Mouse (Mus musculus): Measurements from ENCODE around the gene Cep89. TPM values are rescaled to one million over a fixed set of nuclear protein-coding genes. Genes with fewer than 3 reads are reported as not detected.

The Cep89 gene
- polyA plus RNA-seq, 1 experiment from 2014 or later, result 52.1 TPM

DNA sequence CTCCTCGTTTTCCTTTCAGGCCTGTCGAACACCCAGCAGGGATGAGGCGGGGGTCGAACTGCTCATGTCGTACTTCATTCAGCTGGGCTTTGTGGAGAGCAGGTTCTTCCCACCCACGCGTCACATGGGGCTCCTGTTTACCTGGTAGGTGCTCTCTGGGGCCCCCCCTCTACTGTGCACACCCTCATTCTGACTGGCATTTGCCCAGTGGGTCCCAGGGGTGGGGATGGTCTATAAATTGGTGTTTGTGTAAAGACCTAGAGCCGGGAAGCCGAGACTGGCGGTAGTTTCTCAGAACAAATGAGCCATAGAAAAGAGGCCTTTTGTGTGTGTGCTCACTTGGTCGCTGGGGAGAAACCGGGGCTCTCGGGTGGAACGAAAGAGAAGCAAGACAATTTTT lies 25.7 kb upstream of the Cep89 start:
- 33% methylated on average over 14 of the region's 14 CpGs for WGBS
- H3K36me3 ChIP-seq, result no peaks in the 10 kb centered on the region
- H3K9me3 ChIP-seq, result no peaks in the 10 kb centered on the region
- H3K4me2 ChIP-seq (replicated peaks), result 0 out of 2 replicates have a peak overlapping the region, but pooled peaks have one; percentile 18
- H3K27me3 ChIP-seq, result no peaks in the 10 kb centered on the region
- ATAC-seq (ENCODE audit: low FRiP score, low read depth), result no peak
- peaks cover 11% of the 10 kb centered on the region for H3K4me1 ChIP-seq
- H3K27ac ChIP-seq (replicated peaks), result no peak overlapping the region
- H3K4me3 ChIP-seq, result no peak overlapping the region
- H3K9ac ChIP-seq (replicated peaks), result no peak overlapping the region

DNA sequence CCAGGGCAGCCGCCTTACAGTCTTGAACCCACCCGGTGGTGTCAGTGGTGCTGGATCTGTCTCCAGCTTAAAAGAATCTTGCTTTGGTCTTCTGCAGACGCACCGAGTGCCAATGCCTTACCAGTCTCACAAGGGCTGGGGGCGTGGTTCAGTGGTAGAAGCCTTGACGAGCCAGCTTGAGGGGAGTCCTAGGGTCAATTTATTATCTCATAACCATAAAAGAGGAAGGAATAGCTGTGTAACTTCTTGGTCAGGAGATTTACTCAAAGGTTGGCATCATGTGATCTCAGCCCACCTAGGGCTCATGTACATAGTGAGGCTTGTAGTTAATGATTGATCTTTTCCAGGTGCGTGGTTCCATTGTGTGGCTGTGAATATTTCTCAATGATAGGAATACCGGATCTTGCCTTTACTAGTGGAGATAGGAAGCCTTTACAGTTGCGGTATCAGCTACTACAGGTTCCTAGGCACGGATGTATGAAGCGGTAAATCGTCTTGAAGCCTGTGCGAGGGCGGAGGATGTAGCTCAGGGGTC lies 24.3 kb upstream of the Cep89 start:
- Histone ChIP-seq H3K4me3 (no peak overlapping the region), H3K36me3 (no peaks in the 10 kb centered on the region), H3K4me2 (replicated peaks) (no peak overlapping the region), H3K27me3 (no peaks in the 10 kb centered on the region), H3K4me1 (peaks cover 11% of the 10 kb centered on the region), H3K27ac (replicated peaks) (no peak overlapping the region), H3K9me3 (no peaks in the 10 kb centered on the region), H3K9ac (replicated peaks) (no peak overlapping the region)
- ATAC-seq (ENCODE audit: low FRiP score, low read depth), result no peak
- WGBS, result 92% methylated on average over 14 of the region's 14 CpGs

DNA sequence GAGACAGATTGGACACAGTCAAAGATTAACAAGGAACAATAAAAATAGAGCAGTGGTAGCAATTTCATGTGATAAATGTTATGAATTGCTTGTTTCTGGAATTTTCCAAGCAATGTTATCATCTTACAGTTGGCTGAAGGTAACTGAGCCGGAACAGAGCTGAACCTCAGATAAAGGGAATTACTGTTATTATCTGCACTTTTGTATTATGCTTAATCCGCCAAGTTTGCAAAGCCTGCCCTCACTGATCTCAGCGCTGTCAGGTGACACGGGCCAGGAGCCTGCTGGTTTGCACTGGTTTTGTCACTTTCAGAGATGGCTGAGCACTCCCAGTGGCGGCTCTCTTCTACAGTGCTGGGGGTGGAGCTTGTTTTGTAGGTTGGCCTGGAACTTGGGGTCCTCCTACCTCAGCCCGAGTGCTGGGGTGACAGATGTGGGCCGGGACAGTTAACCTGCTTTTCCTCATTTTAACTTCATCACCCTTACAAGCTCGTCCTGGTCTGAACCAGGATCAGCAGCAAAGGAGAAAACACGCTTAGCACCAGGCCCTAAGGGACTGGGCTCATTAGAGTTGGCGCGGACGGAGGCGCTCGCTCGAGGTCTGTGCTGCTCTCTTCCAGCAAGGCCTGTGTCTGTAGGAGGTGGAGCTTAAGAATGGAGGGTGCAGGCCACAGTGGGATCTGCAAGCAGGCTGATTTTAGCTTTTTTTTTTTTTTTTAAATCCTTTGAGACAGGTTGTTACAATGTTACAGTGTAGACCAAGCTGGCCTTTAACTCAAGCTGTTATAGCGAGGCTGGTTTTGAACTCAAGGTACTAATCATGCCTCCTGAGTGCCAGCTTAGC lies 23.5 kb upstream of the Cep89 start:
- Histone ChIP-seq H3K4me1 (peaks cover 11% of the 10 kb centered on the region), H3K4me3 (no peak overlapping the region), H3K4me2 (replicated peaks) (no peak overlapping the region), H3K27me3 (no peaks in the 10 kb centered on the region), H3K36me3 (no peaks in the 10 kb centered on the region), H3K9me3 (no peaks in the 10 kb centered on the region), H3K9ac (replicated peaks) (no peak overlapping the region), H3K27ac (replicated peaks) (no peak overlapping the region)
- 73% methylated on average over 16 of the region's 16 CpGs for WGBS
- ATAC-seq (ENCODE audit: low FRiP score, low read depth), result no peak

DNA sequence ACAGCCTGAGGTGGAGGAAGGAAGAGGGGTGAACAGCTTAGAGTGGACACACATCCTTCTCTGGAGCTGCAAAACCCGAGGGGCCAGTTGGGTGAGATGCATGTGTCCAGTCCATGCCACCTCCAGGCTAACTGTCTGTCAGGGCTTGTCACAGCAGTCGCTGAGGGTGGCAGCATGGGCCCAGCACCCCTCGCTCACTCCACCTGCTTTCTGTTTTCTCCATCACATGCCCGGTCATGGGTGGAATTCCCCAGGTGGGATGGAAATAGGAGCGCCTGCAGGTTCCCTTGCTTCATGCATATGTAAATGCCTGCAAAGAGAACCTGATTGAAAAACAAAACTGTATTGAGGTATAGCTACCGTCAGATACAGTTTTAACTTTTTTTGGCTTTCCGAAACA lies 22.6 kb upstream of the Cep89 start:
- peaks cover 11% of the 10 kb centered on the region for H3K4me1 ChIP-seq
- WGBS, result 92% methylated on average over 7 of the region's 7 CpGs
- H3K27me3 ChIP-seq, result no peaks in the 10 kb centered on the region
- no peak overlapping the region for H3K9ac ChIP-seq (replicated peaks)
- no peaks in the 10 kb centered on the region for H3K9me3 ChIP-seq
- H3K4me3 ChIP-seq, result no peak overlapping the region
- no peak for ATAC-seq (ENCODE audit: low FRiP score, low read depth)
- H3K4me2 ChIP-seq (replicated peaks), result no peak overlapping the region
- no peak overlapping the region for H3K27ac ChIP-seq (replicated peaks)
- no peaks in the 10 kb centered on the region for H3K36me3 ChIP-seq

DNA sequence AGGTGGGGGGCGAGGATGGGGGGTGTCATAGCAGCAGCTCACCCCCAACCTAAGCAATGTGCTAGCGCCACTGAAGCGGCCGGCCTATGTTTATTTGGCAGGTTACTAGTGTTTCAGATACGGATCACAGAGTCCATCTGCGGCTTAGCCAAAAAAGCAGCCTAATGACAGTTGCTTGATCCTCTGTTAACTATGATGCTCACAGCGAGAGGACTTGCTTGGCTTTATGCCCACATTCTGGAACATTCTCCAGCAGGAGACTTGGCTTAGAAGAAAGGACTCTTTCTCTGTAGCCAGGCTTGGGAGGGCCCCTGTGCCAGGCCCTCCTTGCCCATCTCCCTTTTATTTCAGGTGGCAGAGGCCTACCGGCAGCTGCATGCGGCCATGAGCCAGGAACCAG lies 20.2 kb upstream of the Cep89 start:
- 93% methylated on average over 9 of the region's 9 CpGs for WGBS
- Histone ChIP-seq H3K36me3 (no peaks in the 10 kb centered on the region), H3K27ac (replicated peaks) (no peak overlapping the region), H3K27me3 (no peaks in the 10 kb centered on the region), H3K4me1 (peaks cover under 1% of the 10 kb centered on the region; the same call in 1 of the 2 replicates), H3K9me3 (no peaks in the 10 kb centered on the region), H3K4me2 (replicated peaks) (no peak overlapping the region), H3K4me3 (no peak overlapping the region), H3K9ac (replicated peaks) (no peak overlapping the region)
- no peak for ATAC-seq (ENCODE audit: low FRiP score, low read depth)

DNA sequence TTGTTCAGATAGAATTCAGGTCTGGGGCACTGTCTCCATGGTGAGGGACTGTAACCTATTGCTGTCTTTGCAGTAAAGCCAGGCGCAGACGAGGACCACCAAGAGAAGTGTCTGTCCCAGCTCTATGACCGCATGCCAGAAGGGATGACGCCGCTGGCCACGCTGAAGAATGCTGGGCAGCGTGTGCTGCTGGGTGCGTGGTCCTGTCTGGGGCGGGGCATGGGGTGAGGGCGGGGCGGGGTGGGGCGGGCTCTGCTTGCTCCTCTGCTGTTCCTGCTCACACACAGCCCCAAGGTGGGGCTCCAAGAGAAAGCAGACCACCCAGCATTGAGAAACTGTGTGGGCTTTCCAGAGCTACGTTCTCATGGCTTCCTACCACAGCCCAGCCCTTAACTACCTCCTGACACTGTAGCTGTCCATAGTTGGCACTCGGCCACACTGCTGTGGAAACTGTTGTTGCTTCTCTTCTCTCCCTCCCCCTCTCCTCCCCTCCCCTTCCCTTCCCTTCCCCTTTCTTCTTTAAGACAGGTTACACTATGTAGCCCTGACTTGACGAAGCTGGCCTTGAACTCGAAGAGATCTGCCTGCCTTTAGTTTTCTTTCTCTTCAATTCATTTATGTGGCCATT lies 17.2 kb upstream of the Cep89 start:
- H3K9ac ChIP-seq (replicated peaks), result no peak overlapping the region
- H3K27ac ChIP-seq (replicated peaks), result no peak overlapping the region
- H3K36me3 ChIP-seq, result no peaks in the 10 kb centered on the region
- H3K4me3 ChIP-seq, result no peak overlapping the region
- WGBS, result 52% methylated on average over 16 of the region's 16 CpGs
- no peak; the same call in 1 of the 2 replicates for ATAC-seq (ENCODE audit: low FRiP score, low read depth)
- no peaks in the 10 kb centered on the region for H3K4me1 ChIP-seq
- no peak overlapping the region for H3K4me2 ChIP-seq (replicated peaks)
- H3K27me3 ChIP-seq, result no peaks in the 10 kb centered on the region
- no peaks in the 10 kb centered on the region for H3K9me3 ChIP-seq

DNA sequence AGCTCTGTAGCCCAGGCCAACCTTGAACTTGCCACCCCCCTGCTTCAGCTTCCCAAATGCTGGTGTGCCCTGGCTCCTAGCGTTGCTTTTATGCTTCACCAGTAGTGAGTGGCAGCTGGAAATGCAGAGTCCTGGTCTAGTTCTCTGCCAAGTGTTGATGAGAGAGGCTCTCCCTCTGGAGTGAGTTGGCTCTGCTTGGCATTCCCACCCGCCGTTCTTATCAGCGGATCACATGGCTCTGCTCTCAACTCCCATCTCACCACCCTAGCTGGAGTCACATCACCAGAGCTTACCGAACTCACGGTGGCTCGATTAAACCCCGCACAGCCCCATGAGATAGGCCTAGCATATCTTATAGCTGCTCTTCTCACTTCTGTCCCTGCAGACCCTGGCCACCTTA lies 16.5 kb upstream of the Cep89 start:
- Histone ChIP-seq H3K27ac (replicated peaks) (no peak overlapping the region), H3K9me3 (no peaks in the 10 kb centered on the region), H3K9ac (replicated peaks) (no peak overlapping the region), H3K27me3 (no peaks in the 10 kb centered on the region), H3K4me2 (replicated peaks) (no peak overlapping the region), H3K4me1 (no peaks in the 10 kb centered on the region), H3K36me3 (no peaks in the 10 kb centered on the region), H3K4me3 (no peak overlapping the region)
- WGBS, result 89% methylated on average over 8 of the region's 8 CpGs
- no peak for ATAC-seq (ENCODE audit: low FRiP score, low read depth)

DNA sequence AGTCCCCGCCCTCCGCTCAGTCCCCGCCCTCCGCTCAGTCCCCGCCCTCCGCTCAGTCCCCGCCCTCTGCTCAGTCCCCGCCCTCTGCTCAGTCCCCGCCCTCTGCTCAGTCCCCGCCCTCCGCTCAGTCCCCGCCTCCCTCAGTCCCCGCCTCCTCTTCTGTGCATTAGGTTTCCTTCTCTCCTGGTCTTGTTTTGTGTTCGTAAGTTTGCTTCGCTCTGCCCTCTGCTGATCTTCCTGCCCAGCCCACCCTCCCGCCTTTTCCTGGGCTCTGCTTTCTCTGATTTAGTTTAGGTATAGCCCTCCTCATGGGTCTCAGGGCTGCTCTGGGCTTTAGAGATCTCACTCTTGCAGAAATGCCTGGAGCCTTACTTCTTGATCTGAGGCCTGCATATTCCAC lies 15.0 kb upstream of the Cep89 start:
- H3K4me1 ChIP-seq, result no peaks in the 10 kb centered on the region
- no peaks in the 10 kb centered on the region for H3K27me3 ChIP-seq
- H3K9ac ChIP-seq (replicated peaks), result no peak overlapping the region
- H3K36me3 ChIP-seq, result no peaks in the 10 kb centered on the region
- no peak overlapping the region for H3K4me2 ChIP-seq (replicated peaks)
- 52% methylated on average over 7 of the region's 16 CpGs for WGBS
- H3K4me3 ChIP-seq, result no peak overlapping the region
- H3K9me3 ChIP-seq, result no peaks in the 10 kb centered on the region
- no peak for ATAC-seq (ENCODE audit: low FRiP score, low read depth)
- no peak overlapping the region for H3K27ac ChIP-seq (replicated peaks)

DNA sequence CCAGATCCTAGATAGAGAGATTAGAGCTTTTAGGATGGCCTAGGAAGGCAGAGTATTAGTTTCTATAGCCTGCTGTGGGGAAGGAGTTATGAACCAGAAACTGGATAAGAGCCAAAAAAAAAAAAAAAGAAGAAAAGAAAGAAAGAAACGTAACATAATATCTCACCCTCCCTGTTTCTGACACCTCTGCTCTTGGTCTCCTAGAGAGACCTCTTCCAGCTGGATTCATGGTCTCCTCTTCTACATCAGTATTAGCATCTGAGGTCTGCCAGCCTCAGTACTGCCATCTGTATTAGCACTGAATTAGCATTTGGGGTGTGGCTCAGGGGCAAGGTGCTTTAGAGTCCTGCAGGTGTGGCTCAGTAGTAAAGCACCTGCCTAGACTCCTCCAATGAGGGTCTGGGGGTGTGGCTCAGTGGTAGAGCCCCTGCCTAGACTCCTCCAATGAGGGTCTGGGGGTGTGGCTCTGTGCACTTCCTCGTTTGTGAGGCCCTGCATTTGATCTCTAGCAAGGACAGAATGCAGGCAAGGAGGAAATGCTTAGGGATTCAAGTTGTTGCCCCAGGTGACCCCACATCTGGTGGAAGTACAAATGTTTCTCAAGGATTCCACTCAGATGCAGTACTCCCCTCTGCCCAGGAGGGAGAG lies 14.0 kb upstream of the Cep89 start:
- no peak for ATAC-seq (ENCODE audit: low FRiP score, low read depth)
- no peak overlapping the region for H3K27ac ChIP-seq (replicated peaks)
- H3K4me1 ChIP-seq, result no peaks in the 10 kb centered on the region
- H3K9me3 ChIP-seq, result no peaks in the 10 kb centered on the region
- no peak overlapping the region for H3K4me2 ChIP-seq (replicated peaks)
- H3K36me3 ChIP-seq, result no peaks in the 10 kb centered on the region
- WGBS, result 55% methylated on average over 2 of the region's 2 CpGs
- no peak overlapping the region for H3K9ac ChIP-seq (replicated peaks)
- H3K27me3 ChIP-seq, result no peaks in the 10 kb centered on the region
- no peak overlapping the region for H3K4me3 ChIP-seq

DNA sequence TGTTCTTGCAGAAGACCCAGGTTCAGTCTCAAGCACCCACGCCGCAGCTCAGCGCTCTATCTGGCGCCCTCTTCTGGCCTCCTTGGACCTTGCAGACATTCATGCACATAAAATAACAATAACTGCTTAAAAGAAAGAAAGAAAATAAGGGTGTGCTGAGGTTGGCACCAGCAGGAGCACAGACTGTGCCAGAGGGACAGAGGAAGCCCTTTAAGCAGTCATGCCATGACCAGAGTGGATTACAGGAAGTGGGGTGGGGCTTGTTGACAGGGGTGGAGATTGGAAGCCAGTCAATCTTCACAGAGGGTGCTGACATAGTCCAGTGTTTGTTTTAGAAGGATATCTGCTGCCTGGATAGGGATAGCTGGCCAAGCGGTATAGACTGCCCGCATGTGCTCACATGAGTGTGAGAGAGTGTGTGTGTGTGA lies 10.3 kb upstream of the Cep89 start:
- H3K4me2 ChIP-seq (replicated peaks), result no peak overlapping the region
- no peak overlapping the region for H3K4me3 ChIP-seq
- no peaks in the 10 kb centered on the region for H3K4me1 ChIP-seq
- H3K9ac ChIP-seq (replicated peaks), result no peak overlapping the region
- H3K27ac ChIP-seq (replicated peaks), result no peak overlapping the region
- H3K27me3 ChIP-seq, result no peaks in the 10 kb centered on the region
- no peak for ATAC-seq (ENCODE audit: low FRiP score, low read depth)
- H3K36me3 ChIP-seq, result no peaks in the 10 kb centered on the region
- H3K9me3 ChIP-seq, result no peaks in the 10 kb centered on the region
- 65% methylated on average over 6 of the region's 6 CpGs for WGBS

DNA sequence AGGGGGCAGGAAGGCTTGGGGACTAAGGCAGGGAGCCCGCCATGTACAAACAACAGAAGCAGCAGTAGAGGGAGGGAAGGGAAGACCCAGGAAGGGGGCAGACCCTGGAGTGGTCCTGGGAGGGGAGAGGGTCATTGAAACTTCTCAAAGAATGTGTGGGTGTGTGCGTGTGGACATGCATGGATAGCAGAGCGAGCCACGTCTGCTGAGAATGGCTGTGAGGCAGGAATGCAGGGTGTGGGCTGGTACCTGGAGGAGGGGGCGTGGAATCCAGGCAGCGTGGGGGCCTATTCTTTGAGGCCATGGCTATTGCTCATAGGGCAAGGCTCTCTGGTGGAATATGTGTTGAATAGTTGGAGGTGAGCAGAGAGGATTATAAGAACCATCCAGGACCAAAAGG lies 8.1 kb upstream of the Cep89 start:
- 82% methylated on average over 6 of the region's 6 CpGs for WGBS

DNA sequence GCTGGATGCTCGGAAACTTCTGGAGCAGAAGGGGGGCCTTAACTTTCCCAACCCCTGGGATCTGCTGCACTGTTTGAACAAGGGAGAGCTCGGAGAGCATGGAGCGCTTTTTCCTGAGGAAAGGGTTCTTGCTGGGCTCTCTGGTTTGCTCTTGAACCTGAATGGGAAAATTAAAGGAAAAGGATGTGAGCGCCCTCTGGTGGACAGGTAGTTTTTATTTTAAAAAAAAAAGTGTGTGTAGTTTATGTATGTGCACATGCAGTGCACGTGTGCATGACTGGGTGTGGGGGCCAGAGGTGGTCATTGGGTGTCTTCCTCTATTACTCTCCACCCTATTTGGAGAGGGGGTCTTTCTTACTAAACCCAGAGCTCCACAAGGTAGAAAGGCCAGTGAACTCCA lies 3.9 kb upstream of the Cep89 start:
- Histone ChIP-seq H3K36me3 (peaks cover 21% of the 10 kb centered on the region), H3K4me1 (peaks cover 18% of the 10 kb centered on the region), H3K9ac (replicated peaks) (no peak overlapping the region), H3K27me3 (no peaks in the 10 kb centered on the region), H3K9me3 (no peaks in the 10 kb centered on the region), H3K4me3 (no peak overlapping the region), H3K27ac (replicated peaks) (no peak overlapping the region), H3K4me2 (replicated peaks) (no peak overlapping the region)
- 67% methylated on average over 5 of the region's 5 CpGs for WGBS
- no peak for ATAC-seq (ENCODE audit: low FRiP score, low read depth)

More for the DNA sequence above, 8.1 kb upstream of the Cep89 start:
- Histone ChIP-seq H3K27ac (replicated peaks) (no peak overlapping the region), H3K36me3 (peaks cover 10% of the 10 kb centered on the region), H3K9ac (replicated peaks) (no peak overlapping the region), H3K4me3 (no peak overlapping the region), H3K4me1 (no peaks in the 10 kb centered on the region), H3K27me3 (no peaks in the 10 kb centered on the region), H3K9me3 (no peaks in the 10 kb centered on the region), H3K4me2 (replicated peaks) (no peak overlapping the region)
- ATAC-seq (ENCODE audit: low FRiP score, low read depth), result no peak
